ENCODE assay signal across 8 mouse cellular contexts in genomic region chr6:136554774-136555522, GRCm38 (mm10). TPM values are rescaled to one million over a fixed set of nuclear protein-coding genes. Genes with fewer than 3 reads are reported as not detected.
DNase-seq lines count a peak whose midpoint lies in the region; ATAC-seq and TF ChIP-seq lines count a peak whose summit lies in the region.

No protein-coding gene starts in this region.

- WGBS in hindbrain, embryonic 12.5 days: 82% methylated on average over 7 of the region's 7 CpGs
- WGBS in lung, embryonic 16.5 days: 72% methylated on average over 7 of the region's 7 CpGs

- peaks cover 83% of the 10 kb centered on the region for H3K4me1 ChIP-seq in E14TG2a.4 (replicated peaks; ENCODE audit: low read depth, low read length)
- peaks cover 23% of the 10 kb centered on the region for H3K4me1 ChIP-seq in hindbrain, embryonic 12.5 days
- H3K4me1 ChIP-seq in lung, embryonic 16.5 days (replicated peaks; ENCODE audit: control insufficient read depth, insufficient read depth, low read length): peaks cover 15% of the 10 kb centered on the region

- H3K4me3 ChIP-seq in E14TG2a.4 (replicated peaks; ENCODE audit: low read length): peak overlapping the region; percentile 18; the same call in 1 of the 2 replicates
- H3K4me3 ChIP-seq in hindbrain, embryonic 12.5 days: no peak overlapping the region
- peak overlapping the region; percentile 22; the same call in 1 of the 2 replicates for H3K4me3 ChIP-seq in lung, embryonic 16.5 days (ENCODE audit: low read length)

- no peak overlapping the region for H3K4me2 ChIP-seq in hindbrain, embryonic 12.5 days (replicated peaks)
- H3K4me2 ChIP-seq in lung, embryonic 16.5 days (ENCODE audit: low read depth, low read length): peak overlapping the region; percentile 38

- no peaks in the 10 kb centered on the region for H3K27me3 ChIP-seq in E14TG2a.4 (ENCODE audit: insufficient read depth, low read length)
- H3K27me3 ChIP-seq in hindbrain, embryonic 12.5 days: no peaks in the 10 kb centered on the region
- no peaks in the 10 kb centered on the region for H3K27me3 ChIP-seq in lung, embryonic 16.5 days (ENCODE audit: control insufficient read depth, insufficient read depth, low read depth, low read length)

- TF ChIP-seq CTCF in E14TG2a.4 (conservative IDR thresholded peaks at IDR 0.05; ENCODE audit: low read length): no peak

- peak overlapping the region; percentile 72 for H3K27ac ChIP-seq in hindbrain, embryonic 12.5 days
- peak overlapping the region; percentile 88 for H3K27ac ChIP-seq in lung, embryonic 16.5 days (ENCODE audit: low read length)

- H3K9me3 ChIP-seq in E14TG2a.4 (ENCODE audit: low read length): no peaks in the 10 kb centered on the region
- no peaks in the 10 kb centered on the region for H3K9me3 ChIP-seq in hindbrain, embryonic 12.5 days (replicated peaks)
- no peaks in the 10 kb centered on the region for H3K9me3 ChIP-seq in lung, embryonic 16.5 days (ENCODE audit: control insufficient read depth, low read length)

- no peak overlapping the region for H3K9ac ChIP-seq in hindbrain, embryonic 12.5 days
- H3K9ac ChIP-seq in lung, embryonic 16.5 days (ENCODE audit: low read length): peak overlapping the region; percentile 46; the same call in 1 of the 2 replicates

- peaks cover 17% of the 10 kb centered on the region for H3K36me3 ChIP-seq in E14TG2a.4 (ENCODE audit: insufficient read depth, low read length)
- H3K36me3 ChIP-seq in hindbrain, embryonic 12.5 days: peaks cover 3% of the 10 kb centered on the region
- peaks cover 7% of the 10 kb centered on the region for H3K36me3 ChIP-seq in lung, embryonic 16.5 days (ENCODE audit: control insufficient read depth, insufficient read depth, low read length)

- DNase-seq in adrenal gland, adult (ENCODE audit: inconsistent age in 2 of 2, low spot score in 1 of 2): peak; percentile 47 to 81
- no peak for DNase-seq in adrenal gland, postnatal 4 days (ENCODE audit: low spot score in 2 of 2)
- peak; percentile 48 for DNase-seq in embryo, embryonic 9.5 days (ENCODE audit: extremely low spot score)
- DNase-seq in skeletal muscle tissue, adult 2 months (ENCODE audit: low read depth, low spot score): peak; percentile 26
- no peak for DNase-seq in urinary bladder, postnatal 36 days (ENCODE audit: low spot score in 2 of 2)

- no peak for ATAC-seq in hindbrain, embryonic 12.5 days (ENCODE audit: low FRiP score)
- ATAC-seq in lung, embryonic 16.5 days (ENCODE audit: low read depth): peak; percentile 48

RNA-seq across cellular contexts. Expression of gene Atf7ip, which starts 49.0 kb away (rescaled TPM):
- total RNA-seq in adrenal gland, postnatal 4 days (2021): 100 to 1,000 TPM; 119 to 123 TPM
- 63.8 and 77.2 TPM in 2 replicates for polyA plus RNA-seq in hindbrain, embryonic 12.5 days (2016; fragmentation: Nextera tagmentation; extraction: Ambion mirVana)
- 41.2 and 43.6 TPM in 2 replicates for polyA plus RNA-seq in lung, embryonic 16.5 days (2015; fragmentation: Nextera tagmentation; extraction: Ambion mirVana)

Comparison
In these comparisons a context has a peak if more than half of its experiments do, and no peak if none do; other contexts are left out.
1. DNase-seq: peak in adrenal gland, adult (2 of 2), embryo, embryonic 9.5 days (single experiment) and skeletal muscle tissue, adult 2 months (single experiment); none in adrenal gland, postnatal 4 days (0 of 2) and urinary bladder, postnatal 36 days (0 of 2).